Mouse (Mus musculus) E14TG2a.4 (cell line): Measurements from ENCODE around the gene Fermt2.

Experiments
- CTCF ChIP-seq: conservative IDR thresholded peaks from 2 replicates; pipeline ENCODE4 v1.5.1; 2014; ENCODE audit warnings: low read length
- POU5F1 ChIP-seq: IDR thresholded peaks from 2 replicates; pipeline ENCODE4 v1.6.1; 2014; ENCODE audit warnings: low read length, borderline replicate concordance

DNA sequence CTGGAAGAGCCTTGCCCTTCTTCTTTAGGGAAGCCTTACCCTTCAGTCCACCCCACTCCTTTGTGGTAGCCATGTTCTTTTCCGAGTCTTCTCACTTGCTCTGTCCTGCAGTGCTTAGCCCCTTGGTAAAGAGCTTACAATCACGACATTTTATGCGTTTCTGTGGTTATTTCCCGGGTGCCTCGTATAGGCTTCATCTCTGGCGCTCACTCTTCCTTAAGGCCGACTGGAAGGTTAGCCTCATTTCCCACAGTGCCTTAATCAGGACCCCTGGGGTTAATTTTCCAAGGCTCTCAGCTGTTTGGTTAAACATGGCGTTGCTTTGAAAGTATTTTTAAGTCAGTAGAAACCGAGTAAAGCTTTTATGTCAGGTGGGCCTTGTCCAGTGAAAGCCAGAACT is 90.5 kb downstream of the Fermt2 start:
- TF ChIP-seq CTCF, result no peak
- no peak for TF ChIP-seq POU5F1
